Mouse (Mus musculus) granulocyte monocyte progenitor cell, adult 5-6 weeks (primary cell): ENCODE measurements around the gene Kbtbd7. TPM values are rescaled to one million over a fixed set of nuclear protein-coding genes. Genes with fewer than 3 reads are reported as not detected.
A peak's percentile ranks its signal among the peaks of the same experiment; 100 is the strongest.

Source experiments
- ATAC-seq: replicated peaks from 2 replicates; pipeline ENCODE4 v1.8.0; 2016; ENCODE audit warnings: mild to moderate bottlenecking, moderate TSS enrichment, inconsistent platforms; ENCODE audit not compliant: poor library complexity, severe bottlenecking
- total RNA-seq, 2 experiments: library from RNA; stranded (forward) in 1 of 2; stranded (reverse) in 1 of 2; fragments of 200-712, 200-1000 nt in 1 of 2; fragments of >200 nt in 1 of 2; fragmentation: Nextera tagmentation in 1 of 2; gene quantifications; 2 replicates each; pipeline ENCODE4 v1.2.3; 2014 to 2017

The Kbtbd7 gene
- total RNA-seq (2014; fragmentation: Nextera tagmentation) = 6.0 and 10.0 TPM in 2 replicates
- 13.9 and 15.7 TPM in 2 replicates for total RNA-seq (2017)

GRCm38 (mm10) chr14:79425979-79426729 lies at the start of gene Kbtbd7:
Gene Kbtbd7, plus strand, starts transcription at chr14:79426511.
- ATAC-seq = peak; percentile 97

- ATAC-seq = no peak
These were observed 49.3 kb upstream of the Kbtbd7 start for GRCm38 (mm10) chr14:79377041-79377440.

GRCm38 (mm10) chr14:79383120-79383519 lies 43.2 kb upstream of the Kbtbd7 start:
- no peak for ATAC-seq

- no peak for ATAC-seq
These were observed 38.0 kb upstream of the Kbtbd7 start for GRCm38 (mm10) chr14:79388304-79388703.

DNA sequence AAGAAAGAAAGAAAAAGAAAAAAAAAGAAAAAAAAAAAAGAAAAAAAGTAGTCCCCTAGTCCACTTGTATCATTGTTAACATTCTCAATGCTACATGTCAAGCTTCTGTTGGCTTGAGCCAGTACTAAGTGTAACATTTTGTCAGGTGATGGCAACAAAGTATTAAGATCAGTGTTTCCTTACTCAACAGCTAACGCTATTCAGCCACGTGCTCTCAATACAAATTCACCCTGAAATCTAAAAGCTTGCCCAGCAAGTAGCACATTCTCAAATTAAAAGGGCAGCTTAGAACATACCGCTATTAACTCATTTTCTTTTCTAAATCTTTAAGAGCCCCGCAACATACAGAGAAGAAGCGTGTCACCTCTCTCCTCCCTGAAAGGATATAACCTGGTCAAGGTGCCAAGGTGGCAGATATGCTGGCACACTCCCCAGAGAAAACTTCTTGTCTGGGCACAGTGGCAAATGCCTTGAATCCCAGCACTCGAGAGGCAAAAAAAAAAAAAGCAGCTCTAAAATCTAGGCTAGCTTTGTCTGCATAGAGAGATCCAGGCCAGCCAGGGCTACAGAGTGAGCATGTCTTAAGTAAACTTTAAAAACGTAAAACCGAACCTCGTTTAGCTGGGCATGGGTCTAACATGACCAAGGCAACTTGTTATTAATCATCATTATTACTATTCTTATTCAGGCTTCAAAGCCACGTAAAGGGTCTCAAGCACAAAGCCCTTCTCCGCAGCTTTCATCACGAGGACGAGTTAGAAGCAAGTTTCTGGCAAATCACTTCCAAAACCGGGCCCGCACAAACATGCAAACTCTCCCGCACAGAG lies 36.7 kb upstream of the Kbtbd7 start:
- no peak for ATAC-seq

GRCm38 (mm10) chr14:79390265-79390926 lies 35.9 kb upstream of the Kbtbd7 start, which contains the start of gene Naa16:
Gene Naa16, minus strand, starts transcription at chr14:79390778.
- peak; percentile 84 for ATAC-seq

- ATAC-seq = peak; percentile 15
These were observed 33.0 kb upstream of the Kbtbd7 start for GRCm38 (mm10) chr14:79393289-79393688.

DNA sequence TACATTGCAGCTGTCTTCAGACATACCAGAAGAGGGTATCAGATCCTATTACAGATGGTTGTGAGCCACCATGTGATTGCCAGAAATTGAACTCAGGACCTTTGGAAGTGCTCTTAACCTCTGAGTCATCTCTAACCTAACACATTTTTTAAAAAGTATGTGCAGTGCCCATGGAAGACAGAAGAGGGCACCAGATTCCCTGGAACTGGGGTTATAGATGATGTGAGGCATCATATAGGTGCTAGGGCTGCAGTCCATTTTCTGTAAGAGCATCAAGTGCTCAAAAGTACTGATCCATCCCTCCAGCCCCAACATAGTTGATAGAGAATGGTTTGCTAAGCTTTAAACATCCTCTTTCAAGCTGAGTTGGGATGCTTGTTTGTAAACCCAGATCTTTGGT lies 31.7 kb upstream of the Kbtbd7 start:
- ATAC-seq = peak; percentile 37

- peak; percentile 76 for ATAC-seq
These were observed 28.8 kb upstream of the Kbtbd7 start, which contains the start of gene Mtrf1 for GRCm38 (mm10) chr14:79397321-79398122. Gene Mtrf1, plus strand, starts transcription at chr14:79397772.

DNA sequence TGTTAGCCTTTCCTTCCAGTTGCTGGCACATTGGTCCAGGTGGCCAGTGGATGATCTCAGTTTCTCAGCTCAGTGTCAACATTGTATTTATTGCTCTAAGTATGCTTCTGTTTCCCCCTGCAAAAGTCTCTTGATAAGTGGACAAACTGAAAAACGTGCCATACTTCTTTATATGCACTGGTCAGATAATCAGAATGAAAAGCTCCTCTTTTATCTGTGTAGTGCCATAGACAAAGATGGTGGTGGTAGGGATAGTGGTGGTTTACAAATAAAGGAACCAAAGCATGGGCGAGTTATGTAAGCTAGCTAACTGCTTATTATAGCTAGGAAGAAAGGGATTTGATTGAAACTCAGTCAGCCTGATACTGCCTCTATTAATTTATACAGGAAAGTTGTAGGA lies 18.7 kb upstream of the Kbtbd7 start:
- no peak for ATAC-seq

GRCm38 (mm10) chr14:79409278-79409830 lies 17.0 kb upstream of the Kbtbd7 start:
- no peak for ATAC-seq

DNA sequence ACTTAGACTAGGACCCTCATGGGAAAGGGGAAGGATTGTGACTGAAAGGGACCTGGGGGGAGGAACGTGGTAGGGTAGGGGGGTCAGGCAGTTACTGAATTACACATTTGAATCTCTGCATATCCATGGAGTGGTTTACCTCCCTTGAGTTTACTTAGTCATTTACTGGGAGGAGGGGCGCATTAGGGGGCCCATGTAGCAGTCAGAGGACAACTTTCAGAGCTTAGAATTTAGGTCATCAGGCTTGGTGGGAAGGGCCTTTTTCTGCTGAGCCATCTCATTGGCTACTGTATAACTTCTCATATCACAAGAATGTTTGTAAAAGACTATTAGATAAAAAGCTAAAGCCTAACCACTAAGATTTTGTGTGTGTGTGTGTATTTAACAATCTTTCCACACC lies 15.6 kb upstream of the Kbtbd7 start:
- no peak for ATAC-seq

DNA sequence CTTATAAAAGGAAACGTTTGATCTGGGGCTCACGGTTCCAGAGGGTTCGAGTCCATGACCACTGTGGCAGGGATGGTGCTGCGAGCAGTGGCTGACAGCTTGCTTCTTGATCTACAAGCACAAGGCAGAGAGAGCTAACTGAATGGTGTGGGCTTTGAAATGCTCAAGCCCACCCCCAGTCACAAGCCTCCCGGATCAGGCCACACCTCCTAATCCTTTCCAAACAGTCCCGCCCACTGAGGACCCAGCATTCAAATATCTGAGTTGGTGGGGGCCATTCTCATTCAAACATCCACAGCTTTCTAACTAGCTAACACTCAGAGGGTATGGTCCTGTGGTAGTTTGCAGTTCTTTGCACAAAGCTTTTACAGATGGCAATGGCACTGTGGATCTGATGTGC lies 13.2 kb upstream of the Kbtbd7 start:
- no peak for ATAC-seq

DNA sequence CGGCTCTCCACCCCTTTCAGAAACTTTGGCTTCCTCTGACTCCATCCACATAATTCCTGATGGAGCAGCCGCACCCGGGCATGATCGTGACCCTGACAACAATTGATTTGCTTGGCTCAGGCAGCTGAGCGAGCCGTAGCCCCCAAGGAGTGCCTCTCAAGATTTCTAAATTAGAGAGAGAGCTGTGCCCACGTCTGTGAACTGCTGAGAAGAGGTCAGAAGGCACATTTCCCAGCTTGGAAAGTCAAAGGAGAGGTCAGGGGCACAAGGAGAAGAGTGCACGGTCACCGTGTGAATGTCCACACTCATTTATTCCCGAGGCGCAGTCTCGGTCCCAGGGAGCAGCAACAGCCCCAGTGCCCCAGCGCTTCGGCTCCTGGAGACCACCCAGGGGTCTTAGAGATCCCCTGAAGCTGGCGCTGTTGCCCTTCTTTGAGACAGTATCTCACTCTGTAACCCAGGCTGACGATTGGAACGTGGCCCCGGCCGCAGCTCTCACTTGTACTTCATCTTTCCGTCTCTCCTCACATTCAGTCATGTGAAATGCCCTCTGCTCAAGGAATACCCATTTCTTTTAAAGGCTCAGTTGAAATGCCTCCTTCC lies 6.1 kb upstream of the Kbtbd7 start:
- ATAC-seq = no peak

GRCm38 (mm10) chr14:79426730-79427365 lies 537 bp downstream of the Kbtbd7 start:
- peak; percentile 2 for ATAC-seq

- peak; percentile 61 for ATAC-seq
These were observed 7.8 kb downstream of the Kbtbd7 start for GRCm38 (mm10) chr14:79434068-79434467.

DNA sequence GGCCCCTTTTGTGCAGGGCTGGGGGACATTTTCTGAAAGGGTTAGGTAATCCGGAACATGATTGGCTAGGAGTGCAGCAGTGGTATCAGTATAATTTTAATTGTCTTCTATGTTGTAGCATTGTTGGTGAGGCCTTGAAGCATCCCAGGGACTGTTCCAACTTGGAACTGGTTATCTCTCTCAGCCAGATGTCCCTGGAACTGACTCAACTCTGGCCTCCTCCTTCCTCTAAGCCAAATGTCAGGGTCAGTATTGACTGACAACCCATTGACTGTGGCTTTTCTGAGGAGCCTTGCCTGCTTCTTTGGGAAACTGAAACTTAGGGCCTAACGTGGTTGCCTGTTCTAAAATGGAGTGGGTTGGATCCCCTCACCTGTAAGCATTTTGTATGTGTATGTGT lies 14.3 kb downstream of the Kbtbd7 start:
- ATAC-seq = no peak

DNA sequence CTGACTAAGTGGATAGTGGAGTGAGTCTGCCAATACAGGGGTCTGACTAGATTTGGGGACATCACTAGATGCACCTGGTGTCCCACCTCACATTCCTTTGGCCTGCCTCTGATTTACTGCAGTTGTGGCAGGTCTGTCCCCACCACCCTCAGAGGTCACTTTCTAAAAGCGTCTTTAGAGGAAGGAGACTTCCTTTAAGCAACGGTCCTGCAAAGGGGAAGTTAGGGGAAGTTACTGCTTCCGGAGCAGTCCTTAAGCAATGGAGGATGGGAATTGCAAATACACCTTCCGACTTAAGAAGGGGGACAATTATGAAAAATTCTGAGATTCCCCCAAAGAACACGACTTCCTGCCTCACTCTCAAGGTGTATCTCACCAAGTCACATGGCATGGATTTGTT lies 15.1 kb downstream of the Kbtbd7 start:
- peak; percentile 90 for ATAC-seq

- no peak for ATAC-seq
These were observed 18.3 kb downstream of the Kbtbd7 start for GRCm38 (mm10) chr14:79444601-79445000.
